8 mouse cellular contexts compared by ENCODE assay signal in the genomic region with DNA sequence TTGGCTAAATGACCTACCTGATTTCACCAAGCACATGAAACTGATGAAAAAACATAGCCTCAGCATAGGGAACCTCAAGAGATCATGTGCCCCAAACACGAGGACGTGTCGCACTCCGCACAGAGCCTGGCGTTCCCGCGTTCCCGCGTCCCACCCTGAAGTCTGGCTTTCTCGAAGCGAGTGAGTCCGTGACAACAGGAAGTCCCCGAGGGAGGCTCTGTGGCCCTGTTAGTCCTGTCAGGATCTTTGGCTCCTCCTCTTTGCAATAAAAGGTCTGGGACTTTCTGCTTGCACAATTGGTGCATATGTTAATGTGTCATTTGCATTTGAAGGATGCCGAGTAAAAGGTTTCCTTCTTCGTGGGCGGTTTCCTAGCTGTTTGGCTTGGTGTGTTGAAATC. TPM values are rescaled to one million over a fixed set of nuclear protein-coding genes. Genes with fewer than 3 reads are reported as not detected.
DNase-seq lines count a peak whose midpoint lies in the region; ATAC-seq and TF ChIP-seq lines count a peak whose summit lies in the region.

A gene (minus strand): TSS at position 360 of the 400 bp plus-strand sequence.

- H3K36me3 ChIP-seq in embryonic facial prominence, embryonic 10.5 days (replicated peaks), result no peaks in the 10 kb centered on the region
- H3K36me3 ChIP-seq in hindbrain, embryonic 10.5 days, result no peaks in the 10 kb centered on the region
- no peaks in the 10 kb centered on the region for H3K36me3 ChIP-seq in limb, embryonic 11.5 days (ENCODE audit: control insufficient read depth, insufficient read depth, low read length)

- no peak within 1 kb of the TSS for H3K27ac ChIP-seq in gastrocnemius, adult 2 months
- H3K27ac ChIP-seq in embryonic facial prominence, embryonic 10.5 days (replicated peaks), result no peak within 1 kb of the TSS
- H3K27ac ChIP-seq in hindbrain, embryonic 10.5 days, result peak within 1 kb of the TSS; percentile 66
- no peak within 1 kb of the TSS for H3K27ac ChIP-seq in limb, embryonic 11.5 days (replicated peaks; ENCODE audit: low read depth, low read length)

- ATAC-seq in limb, embryonic 11.5 days (ENCODE audit: insufficient number of reproducible peaks, low FRiP score, low TSS enrichment, low read depth), result no peak

- H3K4me3 ChIP-seq in gastrocnemius, adult 2 months, result peak within 1 kb of the TSS; percentile 44
- H3K4me3 ChIP-seq in embryonic facial prominence, embryonic 10.5 days, result peak within 1 kb of the TSS; percentile 41
- H3K4me3 ChIP-seq in hindbrain, embryonic 10.5 days, result peak within 1 kb of the TSS; percentile 41
- no peak within 1 kb of the TSS for H3K4me3 ChIP-seq in limb, embryonic 11.5 days (ENCODE audit: low read depth, low read length)

- intact Hi-C loops in gastrocnemius, adult 2 months (cut with DNase I), result no loop called here

- DNase-seq in gastrocnemius, adult 2 months, result no peak
- DNase-seq in gastrocnemius, postnatal 4 days (ENCODE audit: low spot score in 2 of 2), result no peak
- DNase-seq in embryonic facial prominence, embryonic 10.5 days (ENCODE audit: low spot score), result no peak
- DNase-seq in hindbrain, embryonic 10.5 days (ENCODE audit: low spot score), result no peak
- peak; percentile 46 for DNase-seq in limb, embryonic 11.5 days (ENCODE audit: low spot score)
- peak; percentile 40 for DNase-seq in mesoderm, embryonic 11.5 days (ENCODE audit: low read depth, low spot score)
- peak; percentile 19 for DNase-seq in thymus, postnatal 0 days (ENCODE audit: low spot score)
- no peak for DNase-seq in gastrocnemius, postnatal 25 days

- H3K9me3 ChIP-seq in embryonic facial prominence, embryonic 10.5 days, result no peaks in the 10 kb centered on the region
- H3K9me3 ChIP-seq in hindbrain, embryonic 10.5 days, result no peaks in the 10 kb centered on the region
- H3K9me3 ChIP-seq in limb, embryonic 11.5 days (ENCODE audit: control insufficient read depth, low read length), result no peaks in the 10 kb centered on the region

- peak within 1 kb of the TSS; percentile 39 for H3K4me2 ChIP-seq in limb, embryonic 11.5 days (ENCODE audit: low read depth, severe bottlenecking)

- peaks cover 9% of the 10 kb centered on the region; the same call in 1 of the 2 replicates for H3K27me3 ChIP-seq in embryonic facial prominence, embryonic 10.5 days (replicated peaks; ENCODE audit: low read depth, poor library complexity, severe bottlenecking)
- H3K27me3 ChIP-seq in hindbrain, embryonic 10.5 days (ENCODE audit: insufficient read depth, poor library complexity, severe bottlenecking), result no peaks in the 10 kb centered on the region
- H3K27me3 ChIP-seq in limb, embryonic 11.5 days (ENCODE audit: control insufficient read depth, insufficient read depth, low read length), result no peaks in the 10 kb centered on the region

- H3K4me1 ChIP-seq in embryonic facial prominence, embryonic 10.5 days, result peaks cover 4% of the 10 kb centered on the region
- H3K4me1 ChIP-seq in hindbrain, embryonic 10.5 days (replicated peaks), result peaks cover 5% of the 10 kb centered on the region
- no peaks in the 10 kb centered on the region for H3K4me1 ChIP-seq in limb, embryonic 11.5 days (ENCODE audit: control insufficient read depth, insufficient read depth, low read length)

- no peak within 1 kb of the TSS for H3K9ac ChIP-seq in limb, embryonic 11.5 days (ENCODE audit: low read length)

- no peak for TF ChIP-seq CTCF in gastrocnemius, adult 2 months (IDR thresholded peaks at IDR 0.05)

- 10% methylated on average over 16 of the region's 16 CpGs for WGBS in embryonic facial prominence, embryonic 10.5 days
- 7% methylated on average over 16 of the region's 16 CpGs for WGBS in hindbrain, embryonic 10.5 days
- 15% methylated on average over 16 of the region's 16 CpGs for WGBS in limb, embryonic 11.5 days

RNA-seq across cellular contexts. Expression of the gene that starts here (rescaled TPM):
- total RNA-seq in gastrocnemius, adult 2 months (2021), result not detected
- under 1 TPM; 0.16 to 0.52 TPM for total RNA-seq in gastrocnemius, postnatal 4 days (2021)
- polyA plus RNA-seq in embryonic facial prominence, embryonic 10.5 days (2016; fragmentation: Nextera tagmentation; extraction: Ambion mirVana), result 0.20 and 0.52 TPM in 2 replicates
- 0.50 and 0.51 TPM in 2 replicates for polyA plus RNA-seq in hindbrain, embryonic 10.5 days (2016; fragmentation: Nextera tagmentation; extraction: Ambion mirVana)
- polyA plus RNA-seq in limb, embryonic 11.5 days (2014; fragmentation: Nextera tagmentation; extraction: Ambion mirVana), result 0.19 and 0.28 TPM in 2 replicates
- 1.9 and 2.9 TPM in 2 replicates for polyA plus RNA-seq in thymus, postnatal 0 days (2015; fragmentation: Nextera tagmentation; extraction: Ambion mirVana)
- not detected for total RNA-seq in gastrocnemius, postnatal 25 days (2021)

Comparison
In these comparisons a context has a peak if more than half of its experiments do, and no peak if none do; other contexts are left out.
1. Peak in DNase-seq and H3K4me2 ChIP-seq in limb, embryonic 11.5 days; RNA of the gene not detected or under 1 TPM.
2. DNase-seq: peak in mesoderm, embryonic 11.5 days (single experiment) and thymus, postnatal 0 days (single experiment); none in gastrocnemius, adult 2 months (single experiment), gastrocnemius, postnatal 4 days (0 of 2), embryonic facial prominence, embryonic 10.5 days (single experiment), hindbrain, embryonic 10.5 days (single experiment) and gastrocnemius, postnatal 25 days (single experiment).